Mouse (Mus musculus) Patski (cell line): ENCODE data around the gene Hdlbp. TPM values are rescaled to one million over a fixed set of nuclear protein-coding genes. Genes with fewer than 3 reads are reported as not detected.
"Not testable (repeated sequence)": the region's sequence is repeated elsewhere in the genome, so short reads cannot be mapped to it uniquely, and the experiment has no call there.

Source experiments
- ATAC-seq: fragments of 100-300 bp; one replicate; pipeline ENCODE4 v1.8.0; 2021
- CTCF ChIA-PET: fragments of 350-600 bp; sonication (Branson Sonifier 250); formaldehyde crosslinking; loops from one replicate; lab custom pipeline; 2022; ENCODE audit warnings: inconsistent platforms; lab: Charles Lee
- POLR2A ChIA-PET: fragments of 350-600 bp; sonication (Branson Sonifier 250); formaldehyde crosslinking; loops from one replicate; lab custom pipeline; 2022; ENCODE audit warnings: antibody characterized with exemption, inconsistent platforms; lab: Charles Lee
- DNase-seq: peaks from one replicate; pipeline ENCODE4 v3.0.0-alpha.2; 2011; ENCODE audit warnings: low read depth, low spot score
- H3K27me3 ChIP-seq: fragments of 371-371 bp; one replicate; pipeline ENCODE4 v1.5.1; 2021
- CTCF ChIP-seq: fragments of 100-300 bp; IDR thresholded peaks from one replicate; pipeline ENCODE4 v1.5.1; 2021
- in situ Hi-C: fragments of 300-500 bp; cut with MboI; formaldehyde crosslinking; loops from 3 replicates; pipeline ENCODE4 v1.11.1; 2018; ENCODE audit warnings: low pct_unique_long_range_greater_than_20kb, mixed read lengths
- polyA plus RNA-seq: library from polyadenylated mRNA; unstranded; gene quantifications from one replicate; pipeline ENCODE4 v1.2.3, GENCODE M21; 2021

Hdlbp gene
- polyA plus RNA-seq, 1 experiment from 2014 or later: 263 TPM

GRCm38 (mm10) chr1:93479476-93480083 lies 965 bp upstream of the Hdlbp start:
- TF ChIP-seq CTCF: no peak

GRCm38 (mm10) chr1:93477758-93478585 lies 643 bp downstream of the Hdlbp start:
- no peaks in the 10 kb centered on the region for H3K27me3 ChIP-seq
- ChIA-PET POLR2A (interaction anchor here (0.6 to 2.6 kb wide), 3 partner anchors 20 to 33 kb away, joined by 3 to 7 read pairs (median 3); no protein-coding TSS in a partner anchor), CTCF (interaction anchor here (1.1 to 2.8 kb wide), 5 partner anchors 10 to 37 kb away, joined by 3 to 12 read pairs (median 4); no protein-coding TSS in a partner anchor)
- in situ Hi-C loops: no loop called here
- DNase-seq: peak; percentile 83
- ATAC-seq: peak; percentile 82
- no peak for TF ChIP-seq CTCF

More at GRCm38 (mm10) chr1:93479476-93480083, 965 bp upstream of the Hdlbp start:
- no peaks in the 10 kb centered on the region for H3K27me3 ChIP-seq
- DNase-seq: peak; percentile 12
- POLR2A ChIA-PET: interaction anchor here (2.6 kb wide), 1 partner anchor 35 kb away, joined by 7 read pairs; no protein-coding TSS in a partner anchor
- in situ Hi-C loops: no loop called here
- CTCF ChIA-PET: interaction anchor here (1.4 kb wide), 1 partner anchor 11 kb away, joined by 3 read pairs; no protein-coding TSS in a partner anchor
- no peak for ATAC-seq

GRCm38 (mm10) chr1:93475694-93476093 lies 2.9 kb downstream of the Hdlbp start:
- POLR2A ChIA-PET: interaction anchor here (0.6 kb wide), 1 partner anchor 1102 kb away, joined by 3 read pairs; no protein-coding TSS in a partner anchor
- CTCF ChIA-PET: interaction anchor here (1.6 to 2.8 kb wide), 3 partner anchors 10 to 23 kb away, joined by 4 to 12 read pairs (median 5); no protein-coding TSS in a partner anchor
- in situ Hi-C loops: no loop called here
- no peaks in the 10 kb centered on the region for H3K27me3 ChIP-seq
- no peak for DNase-seq
- no peak for TF ChIP-seq CTCF
- no peak for ATAC-seq

GRCm38 (mm10) chr1:93468626-93469025 lies 10.0 kb downstream of the Hdlbp start:
- ChIA-PET CTCF (interaction anchor here (1.2 kb wide), 1 partner anchor 10 kb away, joined by 3 read pairs; the partner anchor contains the start of gene Hdlbp), POLR2A (no interaction called here)

GRCm38 (mm10) chr1:93465746-93466145 lies 12.9 kb downstream of the Hdlbp start:
- DNase-seq (no peak), ATAC-seq (no peak)
- CTCF ChIA-PET: interaction anchor here (1.7 to 2.1 kb wide), 2 partner anchors 10 to 16 kb away, joined by 5 to 7 read pairs; no protein-coding TSS in a partner anchor
- in situ Hi-C loops: no loop called here
- TF ChIP-seq CTCF: no peak
- POLR2A ChIA-PET: no interaction called here
- no peaks in the 10 kb centered on the region for H3K27me3 ChIP-seq

More at GRCm38 (mm10) chr1:93468626-93469025, 10.0 kb downstream of the Hdlbp start:
- ATAC-seq: no peak
- in situ Hi-C loops: no loop called here
- no peaks in the 10 kb centered on the region for H3K27me3 ChIP-seq
- no peak for DNase-seq
- no peak for TF ChIP-seq CTCF

GRCm38 (mm10) chr1:93465066-93465465 lies 13.5 kb downstream of the Hdlbp start:
- no peak for DNase-seq
- H3K27me3 ChIP-seq: no peaks in the 10 kb centered on the region
- POLR2A ChIA-PET: no interaction called here
- CTCF ChIA-PET: interaction anchor here (1.1 to 2.1 kb wide), 2 partner anchors 15 to 25 kb away, joined by 3 to 7 read pairs; no protein-coding TSS in a partner anchor
- no peak for ATAC-seq
- in situ Hi-C loops: no loop called here
- TF ChIP-seq CTCF: no peak

GRCm38 (mm10) chr1:93459101-93459500 lies 19.5 kb downstream of the Hdlbp start:
- ATAC-seq: no peak
- POLR2A ChIA-PET: no interaction called here
- in situ Hi-C loops: no loop called here
- no peak for DNase-seq
- no peaks in the 10 kb centered on the region for H3K27me3 ChIP-seq
- CTCF ChIA-PET: no interaction called here
- TF ChIP-seq CTCF: no peak

- ChIA-PET CTCF (no interaction called here), POLR2A (interaction anchor here (0.6 to 1.3 kb wide), 2 partner anchors 20 to 154 kb away, joined by 3 read pairs; no protein-coding TSS in a partner anchor)
- DNase-seq (no peak), ATAC-seq (no peak)
- in situ Hi-C loops: no loop called here
- H3K27me3 ChIP-seq: no peaks in the 10 kb centered on the region
- no peak for TF ChIP-seq CTCF
Observed at GRCm38 (mm10) chr1:93458357-93458756, 20.3 kb downstream of the Hdlbp start.

GRCm38 (mm10) chr1:93453721-93454255 lies 24.8 kb downstream of the Hdlbp start:
- no peaks in the 10 kb centered on the region for H3K27me3 ChIP-seq
- DNase-seq: no peak
- no peak for ATAC-seq
- in situ Hi-C loops: no loop called here
- ChIA-PET CTCF (interaction anchor here (1.5 to 3.1 kb wide), 2 partner anchors 10 to 23 kb away, joined by 5 to 12 read pairs; no protein-coding TSS in a partner anchor), POLR2A (interaction anchor here (0.7 kb wide), 1 partner anchor 8 kb away, joined by 3 read pairs; no protein-coding TSS in a partner anchor)
- TF ChIP-seq CTCF: no peak

- H3K27me3 ChIP-seq, DNase-seq, ATAC-seq, in situ Hi-C loops, POLR2A ChIA-PET: not testable (repeated sequence)
- CTCF ChIA-PET: interaction anchor here (2.9 kb wide), 1 partner anchor 16 kb away, joined by 7 read pairs; no protein-coding TSS in a partner anchor
- peak; percentile 45 for TF ChIP-seq CTCF
Observed at GRCm38 (mm10) chr1:93450118-93450517, 28.5 kb downstream of the Hdlbp start.
